In genomic region chr8:95178191-95178590, GRCm38 (mm10) we compare ENCODE assay signal across 23 mouse cellular contexts.
"Had no signal": no experiment of that assay in that cellular context is flagged by ENCODE, and none has a peak within 500 bp of the region (broad histone marks: within the 10 kb centered on the region; RNA-seq: fewer than 3 reads in every experiment).

No protein-coding gene starts in this region.

- H3K4me3 ChIP-seq: heart, adult 2 months; heart, embryonic 13.5 days; heart, embryonic 15.5 days; hindbrain, embryonic 15.5 days; layer of hippocampus, adult 2 months; left cerebral cortex, adult 2 months; limb, embryonic 10.5 days; limb, embryonic 12.5 days; liver, embryonic 13.5 days had no signal

- H3K27me3 ChIP-seq: heart, embryonic 13.5 days; heart, embryonic 15.5 days; hindbrain, embryonic 15.5 days; limb, embryonic 12.5 days had no signal

- H3K4me2 ChIP-seq: heart, embryonic 11.5 days; heart, embryonic 13.5 days; heart, embryonic 15.5 days; hindbrain, embryonic 15.5 days; limb, embryonic 12.5 days; liver, embryonic 11.5 days; liver, embryonic 13.5 days had no signal

- H3K9me3 ChIP-seq: heart, embryonic 13.5 days; heart, embryonic 15.5 days; hindbrain, embryonic 15.5 days; limb, embryonic 10.5 days; limb, embryonic 12.5 days; liver, embryonic 13.5 days had no signal

- DNase-seq: gastrocnemius, postnatal 14 days; gastrocnemius, postnatal 36 days; heart, adult 11 months; heart, adult 2 months; heart, postnatal 14 days; heart, postnatal 36 days; kidney, adult 18-20 months; kidney, adult 8-10 months; kidney, postnatal 10 days; kidney, postnatal 4 days; liver; liver, embryonic 13.5 days had no signal

- H3K36me3 ChIP-seq: heart, embryonic 13.5 days; heart, embryonic 15.5 days; hindbrain, embryonic 15.5 days; limb, embryonic 10.5 days; limb, embryonic 12.5 days; liver, embryonic 13.5 days had no signal

- H3K9ac ChIP-seq: heart, embryonic 13.5 days; heart, embryonic 15.5 days; hindbrain, embryonic 15.5 days; limb, embryonic 12.5 days; liver, embryonic 13.5 days had no signal

- H3K27ac ChIP-seq: heart, adult 2 months; heart, embryonic 13.5 days; heart, embryonic 15.5 days; hindbrain, embryonic 15.5 days; hindbrain, postnatal 0 days; layer of hippocampus, adult 2 months; left cerebral cortex, adult 2 months; limb, embryonic 10.5 days; limb, embryonic 12.5 days; liver, embryonic 13.5 days had no signal

- ATAC-seq: hindbrain, postnatal 0 days; intestine, postnatal 0 days had no signal

- H3K4me1 ChIP-seq: heart, embryonic 15.5 days; limb, embryonic 12.5 days had no signal
